Mouse (Mus musculus) heart, adult 2 months (tissue): Measurements from ENCODE around the gene Gpn2. TPM values are rescaled to one million over a fixed set of nuclear protein-coding genes. Genes with fewer than 3 reads are reported as not detected.

Experiments used
- DNase-seq, 2 experiments: peaks; one replicate each; pipeline ENCODE4 v3.0.0; 2021
- H3K27ac ChIP-seq: fragments of 200-600 bp; 2 replicates; pipeline ENCODE4 v1.8.1; 2022
- H3K27me3 ChIP-seq: fragments of 200-500 bp; 2 replicates; pipeline ENCODE4 v1.6.1; 2012; ENCODE audit warnings: mild to moderate bottlenecking, low read length, inconsistent platforms, mixed read lengths; ENCODE audit not compliant: control insufficient read depth, insufficient read depth
- H3K36me3 ChIP-seq: fragments of 200-500 bp; 2 replicates; pipeline ENCODE4 v1.6.1; 2012; ENCODE audit warnings: low read length, inconsistent platforms; ENCODE audit not compliant: control insufficient read depth, insufficient read depth
- H3K4me1 ChIP-seq: fragments of 200-500 bp; 2 replicates; pipeline ENCODE4 v1.6.1; 2011; ENCODE audit warnings: low read length; ENCODE audit not compliant: control insufficient read depth, insufficient read depth
- H3K4me3 ChIP-seq: fragments of 200-600 bp; 2 replicates; pipeline ENCODE4 v1.8.1; 2022
- H3K79me2 ChIP-seq: fragments of 200-500 bp; replicated peaks from 2 replicates; pipeline ENCODE4 v1.6.1; 2012; ENCODE audit warnings: mild to moderate bottlenecking, inconsistent platforms, low read length, moderate library complexity, mixed read lengths; ENCODE audit not compliant: control insufficient read depth, insufficient read depth
- H3K9ac ChIP-seq: fragments of 200-500 bp; 2 replicates; pipeline ENCODE4 v1.6.1; 2012; ENCODE audit warnings: low read depth, mild to moderate bottlenecking, control low read depth, inconsistent platforms, low read length, mixed read lengths
- CTCF ChIP-seq: fragments of 200-600 bp; IDR thresholded peaks from 2 replicates; pipeline ENCODE4 v1.8.1; 2022; ENCODE audit warnings: antibody characterized with exemption, mild to moderate bottlenecking, moderate library complexity
- EP300 ChIP-seq: fragments of 200-500 bp; IDR thresholded peaks from 2 replicates; pipeline ENCODE4 v1.6.1; 2011; ENCODE audit warnings: low read depth, low read length, control low read depth; ENCODE audit not compliant: insufficient read depth
- POLR2A ChIP-seq: fragments of 200-500 bp; IDR thresholded peaks from 2 replicates; pipeline ENCODE4 v1.6.1; 2011; ENCODE audit warnings: mild to moderate bottlenecking, low read depth, low read length, control low read depth; ENCODE audit not compliant: insufficient read depth
- WGBS: fragments of 180-500 bp; shearing (Covaris S2); methylation state at CpG from one replicate; pipeline ENCODE4 v1.1.7; 2018; 5-methylcytosine and 5-hydroxymethylcytosine counted together
- intact Hi-C: fragments of 180-260 bp; cut with DNase I; formaldehyde crosslinking; loops from one replicate; pipeline ENCODE4 v1.15.1; 2025
- polyA plus RNA-seq: library from polyadenylated mRNA; depleted of rRNA; stranded (reverse); fragments of >200 nt; gene quantifications from 2 replicates; pipeline ENCODE4 v1.2.3, GENCODE M21; 2012
- total RNA-seq, 2 experiments: library from RNA; stranded (reverse); gene quantifications; 2 replicates each; pipeline ENCODE4 v1.2.3; 2021

Gpn2 gene
- total and polyA plus RNA-seq, 3 experiments: 6.8 to 12.1 (median 7.3) TPM

- Histone ChIP-seq H3K79me2 (peaks cover 1% of the 10 kb centered on the region), H3K27ac (no peak overlapping the region; the same call in 1 of the 2 replicates), H3K9ac (no peak overlapping the region), H3K27me3 (no peaks in the 10 kb centered on the region), H3K4me1 (peaks cover 29% of the 10 kb centered on the region), H3K4me3 (no peak overlapping the region), H3K36me3 (peaks cover 6% of the 10 kb centered on the region)
- intact Hi-C loops: no loop called here
- WGBS: 39% methylated on average over 4 of the region's 4 CpGs
- TF ChIP-seq EP300 (no peak), CTCF (no peak)
- DNase-seq: no peak
Measured at GRCm38 (mm10) chr4:133619473-133620136, 35.4 kb downstream of the Gpn2 start.

GRCm38 (mm10) chr4:133620668-133621067 lies 36.5 kb downstream of the Gpn2 start:
- no peak for DNase-seq
- H3K4me3 ChIP-seq: no peak overlapping the region
- no peaks in the 10 kb centered on the region for H3K27me3 ChIP-seq
- no peak overlapping the region for H3K9ac ChIP-seq
- peaks cover 1% of the 10 kb centered on the region for H3K79me2 ChIP-seq
- 74% methylated on average over 8 of the region's 8 CpGs for WGBS
- TF ChIP-seq POLR2A (no peak), EP300 (no peak)
- no peak overlapping the region; the same call in 1 of the 2 replicates for H3K27ac ChIP-seq
- intact Hi-C loops: no loop called here
- H3K4me1 ChIP-seq: peaks cover 31% of the 10 kb centered on the region
- H3K36me3 ChIP-seq: peaks cover 6% of the 10 kb centered on the region

GRCm38 (mm10) chr4:133622161-133622695 lies 38.1 kb downstream of the Gpn2 start:
- Histone ChIP-seq H3K27me3 (no peaks in the 10 kb centered on the region), H3K79me2 (peaks cover 4% of the 10 kb centered on the region), H3K27ac (no peak overlapping the region; the same call in 1 of the 2 replicates), H3K4me3 (no peak overlapping the region), H3K4me1 (peaks cover 30% of the 10 kb centered on the region), H3K9ac (no peak overlapping the region), H3K36me3 (peaks cover 10% of the 10 kb centered on the region)
- no peak for DNase-seq
- intact Hi-C loops: no loop called here
- no peak for TF ChIP-seq CTCF
- no peak for TF ChIP-seq POLR2A
- TF ChIP-seq EP300: no peak
- 59% methylated on average over 11 of the region's 11 CpGs for WGBS

GRCm38 (mm10) chr4:133624830-133625229 lies 40.7 kb downstream of the Gpn2 start:
- TF ChIP-seq CTCF (no peak), EP300 (no peak), POLR2A (no peak)
- H3K4me3 ChIP-seq: no peak overlapping the region
- H3K27ac ChIP-seq: peak overlapping the region; percentile 96
- DNase-seq: no peak
- H3K36me3 ChIP-seq: peaks cover 10% of the 10 kb centered on the region
- intact Hi-C loops: no loop called here
- peaks cover 6% of the 10 kb centered on the region for H3K79me2 ChIP-seq
- 67% methylated on average over 7 of the region's 7 CpGs for WGBS
- peaks cover 30% of the 10 kb centered on the region for H3K4me1 ChIP-seq
- no peak overlapping the region for H3K9ac ChIP-seq
- H3K27me3 ChIP-seq: no peaks in the 10 kb centered on the region

GRCm38 (mm10) chr4:133625621-133626071 lies 41.5 kb downstream of the Gpn2 start:
- intact Hi-C loops: no loop called here

GRCm38 (mm10) chr4:133626221-133626620 lies 42.1 kb downstream of the Gpn2 start:
- Histone ChIP-seq H3K27ac (peak overlapping the region; percentile 96), H3K36me3 (peaks cover 8% of the 10 kb centered on the region), H3K9ac (peak overlapping the region; percentile 30), H3K4me1 (peaks cover 26% of the 10 kb centered on the region), H3K4me3 (no peak overlapping the region), H3K27me3 (no peaks in the 10 kb centered on the region), H3K79me2 (peaks cover 7% of the 10 kb centered on the region)
- no peak for DNase-seq
- intact Hi-C loops: no loop called here
- TF ChIP-seq CTCF (no peak), EP300 (no peak), POLR2A (no peak)
- 50% methylated on average over 5 of the region's 5 CpGs for WGBS

More at GRCm38 (mm10) chr4:133625621-133626071, 41.5 kb downstream of the Gpn2 start:
- Histone ChIP-seq H3K27ac (peak overlapping the region; percentile 96), H3K4me3 (no peak overlapping the region), H3K36me3 (peaks cover 10% of the 10 kb centered on the region), H3K79me2 (peaks cover 7% of the 10 kb centered on the region), H3K9ac (peak overlapping the region; percentile 34; the same call in 1 of the 2 replicates), H3K27me3 (no peaks in the 10 kb centered on the region), H3K4me1 (peaks cover 25% of the 10 kb centered on the region)
- DNase-seq: peak; percentile 78 to 87
- WGBS: 50% methylated on average over 11 of the region's 11 CpGs
- TF ChIP-seq EP300 (peak; percentile 64), CTCF (no peak), POLR2A (no peak)
